Mouse (Mus musculus) hindbrain, embryonic 12.5 days (tissue): ENCODE results near the gene Txnrd2. TPM values are rescaled to one million over a fixed set of nuclear protein-coding genes. Genes with fewer than 3 reads are reported as not detected.

Experiments used
- ATAC-seq: fragments of 200-750 bp; cut with Nextera tagmentation; 2 replicates; pipeline ENCODE4 v1.8.0; 2017; ENCODE audit warnings: moderate TSS enrichment; ENCODE audit not compliant: low FRiP score
- H3K27ac ChIP-seq: fragments of 300-500 bp; sonication (generic); 2 replicates; pipeline ENCODE4 v1.5.1; 2016; ENCODE audit warnings: mild to moderate bottlenecking
- H3K27me3 ChIP-seq: fragments of 300-500 bp; sonication (generic); 2 replicates; pipeline ENCODE4 v1.6.1; 2016; ENCODE audit warnings: mild to moderate bottlenecking
- H3K36me3 ChIP-seq: fragments of 300-500 bp; sonication (generic); 2 replicates; pipeline ENCODE4 v1.6.1; 2016; ENCODE audit warnings: mild to moderate bottlenecking
- H3K4me1 ChIP-seq: fragments of 300-500 bp; sonication (generic); 2 replicates; pipeline ENCODE4 v1.6.1; 2016
- H3K4me2 ChIP-seq: fragments of 300-500 bp; sonication (generic); replicated peaks from 2 replicates; pipeline ENCODE4 v1.6.1; 2016; ENCODE audit warnings: mild to moderate bottlenecking
- H3K4me3 ChIP-seq: fragments of 300-500 bp; sonication (generic); 2 replicates; pipeline ENCODE4 v1.5.1; 2016; ENCODE audit warnings: mild to moderate bottlenecking
- H3K9ac ChIP-seq: fragments of 300-500 bp; sonication (generic); 2 replicates; pipeline ENCODE4 v1.6.1; 2016; ENCODE audit warnings: mild to moderate bottlenecking, moderate library complexity
- H3K9me3 ChIP-seq: fragments of 300-500 bp; sonication (generic); replicated peaks from 2 replicates; pipeline ENCODE4 v1.6.1; 2016; ENCODE audit warnings: mild to moderate bottlenecking
- WGBS: fragments of 180-500 bp; shearing (Covaris S2); methylation state at CpG from one replicate; pipeline ENCODE4 v1.1.7; 2016; 5-methylcytosine and 5-hydroxymethylcytosine counted together
- polyA plus RNA-seq: library from polyadenylated mRNA; unstranded; fragments of >200 nt; fragmentation: Nextera tagmentation; extraction: Ambion mirVana; gene quantifications from 2 replicates; pipeline ENCODE4 v1.2.1, GENCODE M21; 2016

Txnrd2 gene
- polyA plus RNA-seq, 1 experiment from 2014 or later = 20.3 TPM

GRCm38 (mm10) chr16:18506524-18507199, 80.5 kb downstream of the Txnrd2 start:
- Histone ChIP-seq H3K4me2 (no peak overlapping the region), H3K9ac (no peak overlapping the region), H3K27ac (no peak overlapping the region), H3K27me3 (no peaks in the 10 kb centered on the region; the same call in 1 of the 2 replicates), H3K36me3 (peaks cover 11% of the 10 kb centered on the region), H3K9me3 (no peaks in the 10 kb centered on the region), H3K4me1 (peaks cover 5% of the 10 kb centered on the region; the same call in 1 of the 2 replicates), H3K4me3 (no peak overlapping the region)
- no peak for ATAC-seq
- WGBS = 99% methylated on average over 3 of the region's 3 CpGs

- WGBS = 90% methylated on average over 1 of the region's 1 CpGs
- Histone ChIP-seq H3K27me3 (no peaks in the 10 kb centered on the region; the same call in 1 of the 2 replicates), H3K9me3 (no peaks in the 10 kb centered on the region), H3K4me2 (no peak overlapping the region), H3K36me3 (peaks cover 6% of the 10 kb centered on the region), H3K27ac (no peak overlapping the region), H3K9ac (no peak overlapping the region), H3K4me3 (no peak overlapping the region), H3K4me1 (peaks cover 5% of the 10 kb centered on the region; the same call in 1 of the 2 replicates)
- no peak for ATAC-seq
These were observed 81.0 kb downstream of the Txnrd2 start for GRCm38 (mm10) chr16:18507200-18507549.

- Histone ChIP-seq H3K36me3 (no peaks in the 10 kb centered on the region), H3K9me3 (no peaks in the 10 kb centered on the region), H3K9ac (no peak overlapping the region), H3K27ac (no peak overlapping the region), H3K4me3 (no peak overlapping the region), H3K4me1 (peaks cover 5% of the 10 kb centered on the region; the same call in 1 of the 2 replicates), H3K27me3 (no peaks in the 10 kb centered on the region; the same call in 1 of the 2 replicates), H3K4me2 (no peak overlapping the region)
- WGBS = 91% methylated on average over 5 of the region's 5 CpGs
- ATAC-seq = no peak
These were observed 85.6 kb downstream of the Txnrd2 start for GRCm38 (mm10) chr16:18511741-18512140.

- Histone ChIP-seq H3K36me3 (no peaks in the 10 kb centered on the region), H3K4me3 (no peak overlapping the region), H3K27me3 (no peaks in the 10 kb centered on the region; the same call in 1 of the 2 replicates), H3K4me2 (no peak overlapping the region), H3K9me3 (no peaks in the 10 kb centered on the region), H3K9ac (no peak overlapping the region), H3K27ac (no peak overlapping the region), H3K4me1 (peaks cover 5% of the 10 kb centered on the region; the same call in 1 of the 2 replicates)
- no peak for ATAC-seq
- WGBS = 73% methylated on average over 6 of the region's 6 CpGs
These were observed 87.3 kb downstream of the Txnrd2 start for GRCm38 (mm10) chr16:18513508-18513907.

- Histone ChIP-seq H3K4me1 (no peaks in the 10 kb centered on the region), H3K9ac (no peak overlapping the region), H3K36me3 (no peaks in the 10 kb centered on the region), H3K27ac (no peak overlapping the region), H3K27me3 (no peaks in the 10 kb centered on the region), H3K4me3 (no peak overlapping the region), H3K9me3 (no peaks in the 10 kb centered on the region), H3K4me2 (no peak overlapping the region)
- no peak for ATAC-seq
These were observed 91.9 kb downstream of the Txnrd2 start for GRCm38 (mm10) chr16:18518091-18518490.

- H3K36me3 ChIP-seq = no peaks in the 10 kb centered on the region
- H3K27me3 ChIP-seq = no peaks in the 10 kb centered on the region
- no peak overlapping the region for H3K9ac ChIP-seq
- no peak overlapping the region for H3K27ac ChIP-seq
- H3K4me2 ChIP-seq = no peak overlapping the region
- no peak overlapping the region for H3K4me3 ChIP-seq
- no peaks in the 10 kb centered on the region for H3K4me1 ChIP-seq
- WGBS = 91% methylated on average over 8 of the region's 8 CpGs
- ATAC-seq = no peak
- no peaks in the 10 kb centered on the region for H3K9me3 ChIP-seq
These were observed 97.5 kb downstream of the Txnrd2 start for GRCm38 (mm10) chr16:18523563-18524245.

GRCm38 (mm10) chr16:18528656-18529055, 102.5 kb downstream of the Txnrd2 start:
- no peak for ATAC-seq
- WGBS = 90% methylated on average over 5 of the region's 5 CpGs

More at GRCm38 (mm10) chr16:18528656-18529055, 102.5 kb downstream of the Txnrd2 start:
- Histone ChIP-seq H3K27me3 (no peaks in the 10 kb centered on the region), H3K9me3 (0 out of 2 replicates have a peak, but pooled peaks cover 5% of the 10 kb centered on the region), H3K4me1 (no peaks in the 10 kb centered on the region), H3K4me2 (no peak overlapping the region), H3K36me3 (no peaks in the 10 kb centered on the region), H3K4me3 (no peak overlapping the region), H3K9ac (no peak overlapping the region), H3K27ac (no peak overlapping the region)

Other genes starting within 250 kb of the Txnrd2 start
- not detected in 2 replicates for gene Ccdc188, start 208.5 kb upstream of the Txnrd2 start, polyA plus RNA-seq
- 19.4 TPM in 2 replicates for gene Zdhhc8, start 191.2 kb upstream of the Txnrd2 start, polyA plus RNA-seq
- gene Trmt2a, start 177.7 kb upstream of the Txnrd2 start, polyA plus RNA-seq = 99.6 and 102 TPM in 2 replicates
- gene Ranbp1, start 177.7 kb upstream of the Txnrd2 start, polyA plus RNA-seq = 675 and 701 TPM in 2 replicates
- gene Gm49776, start 168.1 kb upstream of the Txnrd2 start, polyA plus RNA-seq = 1.7 and 3.9 TPM in 2 replicates
- gene Dgcr8, start 137.1 kb upstream of the Txnrd2 start, polyA plus RNA-seq = 34.2 and 35.0 TPM in 2 replicates
- gene Tango2, start 78.3 kb upstream of the Txnrd2 start, polyA plus RNA-seq = 48.2 and 50.5 TPM in 2 replicates
- 105 and 119 TPM in 2 replicates for gene Arvcf, start 78.2 kb upstream of the Txnrd2 start, polyA plus RNA-seq
- gene Comt, start 468 bp downstream of the Txnrd2 start, polyA plus RNA-seq = 58.4 and 60.3 TPM in 2 replicates
- gene Gnb1l, start 72.3 kb downstream of the Txnrd2 start, polyA plus RNA-seq = 11.5 and 12.4 TPM in 2 replicates
- 2.3 and 2.9 TPM in 2 replicates for gene Rtl10, start 72.5 kb downstream of the Txnrd2 start, polyA plus RNA-seq
- 15.4 and 15.5 TPM in 2 replicates for gene Tbx1, start 164.3 kb downstream of the Txnrd2 start, polyA plus RNA-seq
- 10.1 and 11.1 TPM in 2 replicates for gene Gp1bb, start 196.0 kb downstream of the Txnrd2 start, polyA plus RNA-seq
- 12.6 and 13.5 TPM in 2 replicates for gene Gm49601, start 200.0 kb downstream of the Txnrd2 start, polyA plus RNA-seq
- gene Sept5, start 203.6 kb downstream of the Txnrd2 start, polyA plus RNA-seq = 98.7 and 105 TPM in 2 replicates